Mouse (Mus musculus) limb, embryonic 14.5 days (tissue): ENCODE data around the gene Tns1. TPM values are rescaled to one million over a fixed set of nuclear protein-coding genes. Genes with fewer than 3 reads are reported as not detected.

Experiments used
- ATAC-seq: fragments of 200-750 bp; cut with Nextera tagmentation; 2 replicates; pipeline ENCODE4 v1.8.0; 2017; ENCODE audit warnings: low read depth, moderate number of reproducible peaks, moderate TSS enrichment; ENCODE audit not compliant: low FRiP score
- DNase-seq: peaks from one replicate; pipeline ENCODE4 v3.0.0-alpha.2; 2015; ENCODE audit warnings: low spot score
- H3K27ac ChIP-seq: fragments of 300-500 bp; sonication (generic); replicated peaks from 2 replicates; pipeline ENCODE4 v1.5.1; 2014; ENCODE audit warnings: low read depth, mild to moderate bottlenecking, low read length, moderate library complexity, mixed read lengths
- H3K27me3 ChIP-seq: fragments of 300-500 bp; sonication (generic); 2 replicates; pipeline ENCODE4 v1.6.1; 2014; ENCODE audit warnings: low read length, mixed read lengths; ENCODE audit not compliant: control insufficient read depth, insufficient read depth
- H3K36me3 ChIP-seq: fragments of 300-500 bp; sonication (generic); 2 replicates; pipeline ENCODE4 v1.6.1; 2014; ENCODE audit warnings: mild to moderate bottlenecking, low read length, moderate library complexity, mixed read lengths; ENCODE audit not compliant: control insufficient read depth, insufficient read depth
- H3K4me1 ChIP-seq: fragments of 300-500 bp; sonication (generic); 2 replicates; pipeline ENCODE4 v1.6.1; 2014; ENCODE audit warnings: antibody characterized with exemption, low read length, mixed read lengths; ENCODE audit not compliant: control insufficient read depth, insufficient read depth
- H3K4me2 ChIP-seq: fragments of 300-500 bp; sonication (generic); replicated peaks from 2 replicates; pipeline ENCODE4 v1.6.1; 2014; ENCODE audit warnings: low read depth, mild to moderate bottlenecking, low read length, moderate library complexity; ENCODE audit not compliant: severe bottlenecking
- H3K4me3 ChIP-seq: fragments of 300-500 bp; sonication (generic); replicated peaks from 2 replicates; pipeline ENCODE4 v1.5.1; 2014; ENCODE audit warnings: low read length
- H3K9ac ChIP-seq: fragments of 300-500 bp; sonication (generic); 2 replicates; pipeline ENCODE4 v1.6.1; 2014; ENCODE audit warnings: mild to moderate bottlenecking, low read depth, low read length, moderate library complexity; ENCODE audit not compliant: severe bottlenecking
- H3K9me3 ChIP-seq: fragments of 300-500 bp; sonication (generic); 2 replicates; pipeline ENCODE4 v1.6.1; 2016; ENCODE audit warnings: low read length; ENCODE audit not compliant: control insufficient read depth
- POLR2A ChIP-seq: fragments of 200-500 bp; IDR thresholded peaks from 2 replicates; pipeline ENCODE4 v1.8.0; 2012; ENCODE audit warnings: inconsistent platforms, mild to moderate bottlenecking, moderate library complexity, borderline replicate concordance; ENCODE audit not compliant: insufficient read depth, insufficient read length; ENCODE audit errors: extremely low read depth
- WGBS: fragments of 180-500 bp; shearing (Covaris S2); extraction: QIAGEN DNeasy Blood & Tissue Kit; methylation state at CpG from one replicate; pipeline ENCODE4 v1.1.7; 2014; 5-methylcytosine and 5-hydroxymethylcytosine counted together
- polyA plus RNA-seq, 2 experiments: library from polyadenylated mRNA; depleted of rRNA in 1 of 2; stranded (reverse) in 1 of 2; unstranded in 1 of 2; fragments of >200 nt; fragmentation: Nextera tagmentation in 1 of 2; extraction: Ambion mirVana in 1 of 2; gene quantifications; 2 replicates each; pipeline versions ENCODE4 v1.2.1 to v1.2.3; 2012 to 2014

Gene Tns1
- polyA plus RNA-seq, 2 experiments = 38.0 to 51.3 TPM

- H3K9me3 ChIP-seq = no peaks in the 10 kb centered on the region
- H3K36me3 ChIP-seq = peaks cover 19% of the 10 kb centered on the region
- no peak overlapping the region for H3K27ac ChIP-seq
- no peak overlapping the region for H3K4me3 ChIP-seq
- no peak for ATAC-seq
- TF ChIP-seq POLR2A = no peak
- WGBS = 75% methylated on average over 6 of the region's 6 CpGs
- no peak overlapping the region for H3K9ac ChIP-seq
- DNase-seq = no peak
- no peak overlapping the region for H3K4me2 ChIP-seq
- no peaks in the 10 kb centered on the region for H3K27me3 ChIP-seq
- peaks cover 8% of the 10 kb centered on the region for H3K4me1 ChIP-seq
Observed at GRCm38 (mm10) chr1:74073791-74074190, 50.5 kb downstream of the Tns1 start.

- no peak overlapping the region for H3K4me2 ChIP-seq
- no peaks in the 10 kb centered on the region for H3K9me3 ChIP-seq
- no peak overlapping the region for H3K9ac ChIP-seq
- H3K27ac ChIP-seq = no peak overlapping the region
- DNase-seq (no peak), ATAC-seq (no peak)
- H3K27me3 ChIP-seq = no peaks in the 10 kb centered on the region
- peaks cover 38% of the 10 kb centered on the region for H3K4me1 ChIP-seq
- no peak overlapping the region for H3K4me3 ChIP-seq
- no peak for TF ChIP-seq POLR2A
- peaks cover 4% of the 10 kb centered on the region; the same call in 1 of the 2 replicates for H3K36me3 ChIP-seq
- 82% methylated on average over 4 of the region's 4 CpGs for WGBS
Observed at GRCm38 (mm10) chr1:74070745-74071144, 53.5 kb downstream of the Tns1 start.

- Histone ChIP-seq H3K4me2 (no peak overlapping the region), H3K27me3 (no peaks in the 10 kb centered on the region), H3K4me3 (no peak overlapping the region), H3K9ac (no peak overlapping the region), H3K36me3 (peaks cover 3% of the 10 kb centered on the region; the same call in 1 of the 2 replicates), H3K9me3 (no peaks in the 10 kb centered on the region), H3K27ac (no peak overlapping the region), H3K4me1 (peaks cover 38% of the 10 kb centered on the region)
- no peak for DNase-seq
- ATAC-seq = no peak
- WGBS = 73% methylated on average over 7 of the region's 7 CpGs
- TF ChIP-seq POLR2A = no peak
Observed at GRCm38 (mm10) chr1:74070001-74070551, 54.2 kb downstream of the Tns1 start.

GRCm38 (mm10) chr1:74069085-74069835 lies 55.0 kb downstream of the Tns1 start:
- TF ChIP-seq POLR2A = no peak
- H3K36me3 ChIP-seq = peaks cover 9% of the 10 kb centered on the region; the same call in 1 of the 2 replicates
- peak; percentile 53 for DNase-seq
- 32% methylated on average over 9 of the region's 9 CpGs for WGBS
- peak overlapping the region; percentile 54 for H3K4me3 ChIP-seq
- ATAC-seq = peak; percentile 2; the same call in 1 of the 2 replicates
- H3K9ac ChIP-seq = peak overlapping the region; percentile 69
- H3K4me1 ChIP-seq = peaks cover 38% of the 10 kb centered on the region
- H3K4me2 ChIP-seq = peak overlapping the region; percentile 78
- H3K27ac ChIP-seq = peak overlapping the region; percentile 75
- no peaks in the 10 kb centered on the region for H3K27me3 ChIP-seq
- H3K9me3 ChIP-seq = no peaks in the 10 kb centered on the region

GRCm38 (mm10) chr1:74068366-74069084 lies 55.7 kb downstream of the Tns1 start:
- H3K4me1 ChIP-seq = peaks cover 38% of the 10 kb centered on the region

More at GRCm38 (mm10) chr1:74068366-74069084, 55.7 kb downstream of the Tns1 start:
- TF ChIP-seq POLR2A = no peak
- H3K4me3 ChIP-seq = peak overlapping the region; percentile 54
- DNase-seq = peak; percentile 47
- no peaks in the 10 kb centered on the region for H3K9me3 ChIP-seq
- H3K27me3 ChIP-seq = no peaks in the 10 kb centered on the region
- H3K4me2 ChIP-seq = peak overlapping the region; percentile 78
- peaks cover 9% of the 10 kb centered on the region; the same call in 1 of the 2 replicates for H3K36me3 ChIP-seq
- ATAC-seq = peak; percentile 71
- 7% methylated on average over 23 of the region's 41 CpGs for WGBS
- H3K9ac ChIP-seq = peak overlapping the region; percentile 69
- peak overlapping the region; percentile 75 for H3K27ac ChIP-seq
